Mouse (Mus musculus) ES-E14 (cell line): ENCODE results near the gene Vmn2r106. TPM values are rescaled to one million over a fixed set of nuclear protein-coding genes. Genes with fewer than 3 reads are reported as not detected.

ENCODE experiments used
- DNase-seq: peaks from one replicate; pipeline ENCODE4 v3.0.0-alpha.2; 2013; ENCODE audit warnings: low read depth, low spot score
- H3K27ac ChIP-seq: 2 replicates; pipeline ENCODE4 v1.5.1; 2012; ENCODE audit warnings: low read depth, mild to moderate bottlenecking, low read length, moderate library complexity, mixed read lengths; ENCODE audit not compliant: poor library complexity, insufficient read depth, severe bottlenecking
- H3K36me3 ChIP-seq: 2 replicates; pipeline ENCODE4 v1.6.1; 2012; ENCODE audit warnings: mild to moderate bottlenecking, low read length, moderate library complexity, mixed read lengths; ENCODE audit not compliant: control insufficient read depth, poor library complexity, insufficient read depth, severe bottlenecking
- H3K4me1 ChIP-seq, 2 experiments: fragments of 150-350 bp in 1 of 2; sonication (generic) in 1 of 2; 2 replicates each; pipeline ENCODE4 v1.6.1; 2012; ENCODE audit warnings: low read length in 2 of 2, mild to moderate bottlenecking in 1 of 2, mixed read lengths in 1 of 2; ENCODE audit not compliant: control insufficient read depth in 2 of 2, insufficient read depth in 2 of 2, poor library complexity in 1 of 2
- H3K4me3 ChIP-seq, 2 experiments: fragments of 150-350 bp in 1 of 2; sonication (generic) in 1 of 2; 2 replicates each; pipeline ENCODE4 v1.5.1; 2012; ENCODE audit warnings: low read length in 2 of 2, low read depth in 1 of 2, mild to moderate bottlenecking in 1 of 2, mixed read lengths in 1 of 2; ENCODE audit not compliant: insufficient read depth in 1 of 2, poor library complexity in 1 of 2, severe bottlenecking in 1 of 2
- H3K9ac ChIP-seq: 2 replicates; pipeline ENCODE4 v1.6.1; 2012; ENCODE audit warnings: low read depth, mild to moderate bottlenecking, low read length, mixed read lengths; ENCODE audit not compliant: poor library complexity, insufficient read depth, severe bottlenecking
- H3K9me3 ChIP-seq: fragments of 150-350 bp; sonication (generic); 2 replicates; pipeline ENCODE4 v1.6.1; 2012; ENCODE audit warnings: low read depth, mild to moderate bottlenecking, low read length; ENCODE audit not compliant: control insufficient read depth, insufficient read depth
- CHD2 ChIP-seq: IDR thresholded peaks from 2 replicates; pipeline ENCODE4 v1.6.1; 2014; ENCODE audit warnings: mild to moderate bottlenecking, low read depth, low read length, inconsistent platforms
- HCFC1 ChIP-seq: IDR thresholded peaks from 2 replicates; pipeline ENCODE4 v1.6.1; 2012; ENCODE audit warnings: low read length, inconsistent platforms, borderline replicate concordance; ENCODE audit not compliant: insufficient read depth
- MAFK ChIP-seq: IDR thresholded peaks from 2 replicates; pipeline ENCODE4 v1.6.1; 2014; ENCODE audit warnings: mild to moderate bottlenecking, low read depth, low read length, inconsistent platforms; ENCODE audit not compliant: insufficient read depth
- ZC3H11A ChIP-seq: IDR thresholded peaks from 2 replicates; pipeline ENCODE4 v1.6.1; 2012; ENCODE audit warnings: low read depth, mild to moderate bottlenecking, inconsistent platforms, low read length, borderline replicate concordance
- ZNF384 ChIP-seq: IDR thresholded peaks from 2 replicates; pipeline ENCODE4 v1.6.1; 2012; ENCODE audit warnings: low read depth, low read length, inconsistent platforms
- in situ Hi-C, 2 experiments: fragments of 600-800 bp; cut with MboI; formaldehyde crosslinking; loops; one replicate each; pipeline ENCODE4 v1.15.1; 2025; ENCODE audit warnings: low sequenced_read_pairs in 2 of 2, inconsistent platforms in 1 of 2; ENCODE audit not compliant: unreplicated experiment in 2 of 2
- total RNA-seq: library from RNA; depleted of rRNA; stranded (reverse); fragments of 300-350 nt; gene quantifications from 2 replicates; pipeline ENCODE4 v1.2.3, GENCODE M21; 2012; rRNA removed

Vmn2r106 gene
- not detected in 2 replicates for total RNA-seq

GRCm38 (mm10) chr17:20285453-20285852 is at the start of gene Vmn2r106:
Vmn2r106 (minus strand) TSS chr17:20285553.
- Histone ChIP-seq H3K36me3 (no peaks in the 10 kb centered on the region), H3K4me1 (no peaks in the 10 kb centered on the region), H3K27ac (no peak within 1 kb of the TSS), H3K9me3 (no peaks in the 10 kb centered on the region), H3K4me3 (no peak within 1 kb of the TSS), H3K9ac (no peak within 1 kb of the TSS)
- no peak for DNase-seq
- no peak for TF ChIP-seq HCFC1
- no peak for TF ChIP-seq MAFK
- no peak for TF ChIP-seq ZC3H11A
- no peak for TF ChIP-seq ZNF384
- no peak for TF ChIP-seq CHD2
- in situ Hi-C loops, result no loop called here

- peak; percentile 57; the same call in 1 of the 2 replicates for TF ChIP-seq ZNF384
- no peak for TF ChIP-seq HCFC1
- no peak for DNase-seq
- no peaks in the 10 kb centered on the region for H3K36me3 ChIP-seq
- in situ Hi-C loops, result no loop called here
- H3K9me3 ChIP-seq, result no peaks in the 10 kb centered on the region
- no peak overlapping the region for H3K27ac ChIP-seq
- H3K4me3 ChIP-seq, result no peak overlapping the region
- no peak overlapping the region for H3K9ac ChIP-seq
- H3K4me1 ChIP-seq, result peaks cover 0 to 6% of the 10 kb centered on the region in 2 experiments; a peak in 1 of 4 replicates
These were observed 20.4 kb upstream of the Vmn2r106 start for GRCm38 (mm10) chr17:20305790-20306189.

DNA sequence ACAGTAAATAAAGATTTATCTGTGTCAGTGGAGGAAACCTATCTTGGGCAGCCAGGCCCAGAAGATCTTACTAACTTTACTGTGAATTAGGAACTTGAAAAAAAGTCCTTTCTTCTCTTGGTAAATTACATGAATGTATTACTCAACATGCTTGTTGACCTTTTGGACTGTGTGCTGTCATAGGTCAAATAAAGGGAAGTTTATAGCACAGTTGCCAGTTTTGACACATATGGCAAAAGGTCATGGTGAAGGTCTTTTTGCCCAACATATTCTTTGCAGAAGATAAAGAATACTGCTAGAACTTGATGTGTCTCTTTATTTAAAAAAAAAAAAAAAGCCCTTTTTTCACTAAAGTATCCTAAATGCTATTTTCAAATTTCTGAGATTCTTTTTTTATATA is 1.6 kb upstream of the Vmn2r106 start:
- no peak overlapping the region for H3K4me3 ChIP-seq
- H3K27ac ChIP-seq, result no peak overlapping the region
- in situ Hi-C loops, result no loop called here
- H3K9ac ChIP-seq, result no peak overlapping the region
- no peaks in the 10 kb centered on the region for H3K4me1 ChIP-seq
- H3K36me3 ChIP-seq, result no peaks in the 10 kb centered on the region
- TF ChIP-seq HCFC1 (no peak), ZNF384 (no peak), CHD2 (no peak), ZC3H11A (no peak), MAFK (no peak)
- no peak for DNase-seq
- no peaks in the 10 kb centered on the region for H3K9me3 ChIP-seq

- no peak overlapping the region for H3K9ac ChIP-seq
- DNase-seq, result no peak
- H3K9me3 ChIP-seq, result no peaks in the 10 kb centered on the region
- in situ Hi-C loops, result no loop called here
- no peak overlapping the region for H3K4me3 ChIP-seq
- no peaks in the 10 kb centered on the region for H3K4me1 ChIP-seq
- H3K27ac ChIP-seq, result no peak overlapping the region
- H3K36me3 ChIP-seq, result no peaks in the 10 kb centered on the region
- TF ChIP-seq CHD2, result no peak
- no peak for TF ChIP-seq ZC3H11A
- TF ChIP-seq MAFK, result no peak
- TF ChIP-seq ZNF384, result no peak
- no peak for TF ChIP-seq HCFC1
These were observed 29.8 kb downstream of the Vmn2r106 start for GRCm38 (mm10) chr17:20255522-20255921.

- Histone ChIP-seq H3K4me1 (no peaks in the 10 kb centered on the region), H3K4me3 (no peak within 1 kb of the TSS), H3K36me3 (no peaks in the 10 kb centered on the region), H3K9me3 (no peaks in the 10 kb centered on the region), H3K9ac (no peak within 1 kb of the TSS), H3K27ac (no peak within 1 kb of the TSS)
- TF ChIP-seq ZNF384, result no peak
- no peak for TF ChIP-seq ZC3H11A
- no peak for TF ChIP-seq MAFK
- TF ChIP-seq CHD2, result no peak
- TF ChIP-seq HCFC1, result no peak
- no peak for DNase-seq
- in situ Hi-C loops, result no loop called here
These were observed 50.4 kb downstream of the Vmn2r106 start, which contains the start of gene Vmn2r105 for GRCm38 (mm10) chr17:20234952-20235351. Vmn2r105 (minus strand) TSS chr17:20235052.

Other genes starting within 250 kb of the Vmn2r106 start
- gene Vmn2r104, start 237.2 kb downstream of the Vmn2r106 start, total RNA-seq, result not detected in 2 replicates
- not detected in 2 replicates for gene Fpr-rs7, start 171.3 kb downstream of the Vmn2r106 start, total RNA-seq
- not detected in 2 replicates for gene Fpr-rs6, start 102.5 kb downstream of the Vmn2r106 start, total RNA-seq
- gene Vmn2r105, start 50.5 kb downstream of the Vmn2r106 start, total RNA-seq, result not detected in 2 replicates
- not detected in 2 replicates for gene Vmn2r107, start 59.7 kb upstream of the Vmn2r106 start, total RNA-seq
- gene Vmn1r224, start 128.6 kb upstream of the Vmn2r106 start, total RNA-seq, result not detected in 2 replicates
- gene Vmn2r108, start 195.8 kb upstream of the Vmn2r106 start, total RNA-seq, result not detected in 2 replicates
- not detected in 2 replicates for gene Vmn1r225, start 212.6 kb upstream of the Vmn2r106 start, total RNA-seq